Mouse (Mus musculus): ENCODE measurements around the gene Bcl2.

DNA sequence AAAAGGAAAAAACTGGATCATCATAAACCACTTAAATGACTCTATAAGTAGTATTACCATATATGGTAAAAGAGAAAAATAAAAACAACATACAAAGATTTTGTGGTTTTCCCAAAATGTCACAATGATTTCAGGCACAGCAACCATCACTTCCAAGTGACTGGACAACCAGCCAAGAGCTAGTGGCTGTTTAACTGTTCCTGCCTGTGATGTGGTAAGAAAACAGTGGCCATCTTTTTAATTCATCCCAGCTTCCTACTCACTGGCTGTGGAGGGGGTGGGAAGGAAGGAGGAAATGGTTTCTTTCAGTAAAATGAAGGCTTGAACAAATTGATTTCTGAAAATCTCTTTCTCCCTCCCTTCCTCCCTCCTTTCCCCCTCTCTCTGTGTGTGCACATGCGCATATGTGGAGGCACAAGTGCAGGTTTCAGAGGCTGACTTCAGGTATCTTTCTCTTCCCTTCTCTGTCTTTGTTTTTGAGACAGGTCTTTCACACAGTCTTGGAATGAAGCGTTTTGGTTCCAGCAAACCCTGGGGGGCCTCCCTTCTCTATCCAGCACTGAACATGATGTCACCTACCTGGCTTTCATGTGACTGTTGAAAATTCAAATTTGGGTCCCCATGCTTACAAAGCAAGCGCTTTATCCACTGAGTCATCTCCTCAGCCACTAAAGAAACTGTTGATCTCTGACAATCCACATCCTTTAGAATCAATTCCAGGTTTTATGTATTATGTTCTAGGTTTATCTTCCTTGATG is 93.7 kb downstream of the Bcl2 start:
- TF ChIP-seq CTCF (IDR thresholded peaks at IDR 0.05; ENCODE audit: borderline replicate concordance, control insufficient read depth, extremely low read depth, insufficient read depth, low read length, poor library complexity) (no peak), POLR2A (IDR thresholded peaks at IDR 0.05; ENCODE audit: control insufficient read depth, extremely low read depth, insufficient read depth, low read length, poor library complexity) (no peak)

Measured in thymus, adult 2 months (tissue).